Mouse (Mus musculus): ENCODE results near the gene Fam166b.

- TF ChIP-seq POLR2A (IDR thresholded peaks at IDR 0.05; ENCODE audit: low read depth, low read length) (no peak), CTCF (conservative IDR thresholded peaks at IDR 0.05; ENCODE audit: insufficient read depth, insufficient read length, low read depth, low read length) (no peak)
Measured at GRCm38 (mm10) chr4:43383246-43384082, 45.5 kb downstream of the Fam166b start.
